Mouse (Mus musculus): Measurements from ENCODE around the gene Trpv5.

- no peak for TF ChIP-seq CTCF (IDR thresholded peaks at IDR 0.05; ENCODE audit: control insufficient read depth, insufficient read depth, insufficient replicate concordance, low read depth, low read length)
- no peak for TF ChIP-seq POLR2A (IDR thresholded peaks at IDR 0.05; ENCODE audit: control insufficient read depth, low read depth, low read length)
Measured at GRCm38 (mm10) chr6:41637393-41637792, 43.2 kb downstream of the Trpv5 start.

Measured in testis, adult 2 months (tissue).